Mouse (Mus musculus) liver, embryonic 14.5 days (tissue): ENCODE measurements around the gene Gucd1. TPM values are rescaled to one million over a fixed set of nuclear protein-coding genes. Genes with fewer than 3 reads are reported as not detected.

Experiments
- ATAC-seq: fragments of 200-750 bp; cut with Nextera tagmentation; 2 replicates; pipeline ENCODE4 v1.8.0; 2017; ENCODE audit warnings: moderate number of reproducible peaks, mild to moderate bottlenecking, moderate library complexity; ENCODE audit not compliant: insufficient read depth
- DNase-seq, 3 experiments: peaks; one replicate each; pipeline ENCODE4 v3.0.0-alpha.2; 2012 to 2013; ENCODE audit warnings: low read depth in 3 of 3, low spot score in 3 of 3
- H3K27ac ChIP-seq: fragments of 300-500 bp; sonication (generic); 2 replicates; pipeline ENCODE4 v1.5.1; 2014; ENCODE audit warnings: moderate library complexity, mild to moderate bottlenecking, control low read depth, inconsistent platforms
- H3K27me3 ChIP-seq: fragments of 300-500 bp; sonication (generic); 2 replicates; pipeline ENCODE4 v1.6.1; 2014; ENCODE audit warnings: mild to moderate bottlenecking, low read length, moderate library complexity; ENCODE audit not compliant: control insufficient read depth, insufficient read depth
- H3K36me3 ChIP-seq: fragments of 300-500 bp; sonication (generic); replicated peaks from 2 replicates; pipeline ENCODE4 v1.6.1; 2014; ENCODE audit warnings: low read depth; ENCODE audit not compliant: control insufficient read depth, insufficient read depth
- H3K4me1 ChIP-seq, 2 experiments: fragments of 200-500 bp in 1 of 2; fragments of 300-500 bp in 1 of 2; sonication (generic) in 1 of 2; replicated peaks; 2 replicates each; pipeline ENCODE4 v1.6.1; 2012 to 2014; ENCODE audit warnings: antibody characterized with exemption in 1 of 2, inconsistent platforms in 1 of 2, low read length in 1 of 2; ENCODE audit not compliant: control insufficient read depth in 2 of 2, insufficient read depth in 2 of 2
- H3K4me2 ChIP-seq: fragments of 300-500 bp; sonication (generic); 2 replicates; pipeline ENCODE4 v1.6.1; 2014; ENCODE audit warnings: low read depth, mild to moderate bottlenecking, control low read depth, moderate library complexity
- H3K4me3 ChIP-seq, 2 experiments: fragments of 200-500 bp in 1 of 2; fragments of 300-500 bp in 1 of 2; sonication (generic) in 1 of 2; 2 replicates each; pipeline ENCODE4 v1.5.1; 2012 to 2014; ENCODE audit warnings: low read depth in 2 of 2, low read length in 2 of 2, mild to moderate bottlenecking in 2 of 2, control low read depth in 1 of 2, inconsistent platforms in 1 of 2, moderate library complexity in 1 of 2; ENCODE audit not compliant: insufficient read depth in 1 of 2
- H3K9ac ChIP-seq: fragments of 300-500 bp; sonication (generic); replicated peaks from 2 replicates; pipeline ENCODE4 v1.6.1; 2014; ENCODE audit warnings: mild to moderate bottlenecking, control low read depth, moderate library complexity
- H3K9me3 ChIP-seq: fragments of 300-500 bp; sonication (generic); 2 replicates; pipeline ENCODE4 v1.6.1; 2016; ENCODE audit warnings: low read length, mixed read lengths; ENCODE audit not compliant: control insufficient read depth
- CTCF ChIP-seq: IDR thresholded peaks from 2 replicates; pipeline ENCODE4 v1.5.1; 2016; ENCODE audit warnings: antibody characterized with exemption, low read depth, control low read depth
- EP300 ChIP-seq: IDR thresholded peaks from 2 replicates; pipeline ENCODE4 v1.6.1; 2016; ENCODE audit warnings: antibody characterized with exemption, low read depth
- WGBS: fragments of 180-500 bp; shearing (Covaris S2); extraction: QIAGEN DNeasy Blood & Tissue Kit; methylation state at CpG from one replicate; pipeline ENCODE4 v1.1.7; 2014; ENCODE audit not compliant: insufficient replicate concordance; 5-methylcytosine and 5-hydroxymethylcytosine counted together
- polyA plus RNA-seq, 2 experiments: library from polyadenylated mRNA; depleted of rRNA in 1 of 2; stranded (reverse) in 1 of 2; unstranded in 1 of 2; fragments of >200 nt; fragmentation: Nextera tagmentation in 1 of 2; extraction: Ambion mirVana in 1 of 2; gene quantifications; 2 replicates each; pipeline versions ENCODE4 v1.2.1 to v1.2.3; 2012 to 2014

Gene Gucd1
- polyA plus RNA-seq, 2 experiments, result 37.3 to 58.5 TPM

- Histone ChIP-seq H3K27me3 (no peaks in the 10 kb centered on the region), H3K4me3 (no peak overlapping the region), H3K4me2 (no peak overlapping the region), H3K27ac (no peak overlapping the region), H3K9ac (no peak overlapping the region), H3K4me1 (no peaks in the 10 kb centered on the region), H3K9me3 (no peaks in the 10 kb centered on the region), H3K36me3 (no peaks in the 10 kb centered on the region)
- no peak for ATAC-seq
- WGBS, result 30% methylated on average over 8 of the region's 8 CpGs
- no peak for TF ChIP-seq CTCF
- no peak for TF ChIP-seq EP300
- no peak for DNase-seq
Observed at GRCm38 (mm10) chr10:75341936-75342335, 175.8 kb downstream of the Gucd1 start.

DNA sequence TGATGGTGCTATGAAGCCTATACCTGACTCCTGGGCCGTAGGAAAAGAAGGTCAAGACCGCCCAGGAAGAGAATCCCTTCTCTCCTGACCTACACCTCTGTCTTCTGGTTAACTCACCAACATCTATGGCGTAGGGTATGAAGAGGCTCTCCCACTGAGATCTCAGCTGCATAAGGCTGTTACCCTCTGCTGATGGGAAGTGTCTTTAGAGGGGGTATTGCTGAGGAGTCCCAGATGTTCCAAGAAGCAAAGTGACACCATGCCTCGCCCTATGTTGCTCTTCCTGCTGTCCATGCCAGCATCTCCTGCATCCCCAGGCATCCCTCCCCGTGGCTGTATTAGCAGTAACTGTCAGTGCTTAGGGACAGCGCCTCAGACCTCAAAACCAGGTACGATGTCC, 178.4 kb downstream of the Gucd1 start:
- H3K4me2 ChIP-seq, result no peak overlapping the region
- no peaks in the 10 kb centered on the region for H3K9me3 ChIP-seq
- TF ChIP-seq EP300 (no peak), CTCF (no peak)
- ATAC-seq, result no peak
- H3K27me3 ChIP-seq, result no peaks in the 10 kb centered on the region
- H3K9ac ChIP-seq, result no peak overlapping the region
- H3K36me3 ChIP-seq, result no peaks in the 10 kb centered on the region
- no peak for DNase-seq
- no peaks in the 10 kb centered on the region for H3K4me1 ChIP-seq
- 53% methylated on average over 7 of the region's 7 CpGs for whole genome bisulfite sequencing
- H3K27ac ChIP-seq, result no peak overlapping the region
- H3K4me3 ChIP-seq, result no peak overlapping the region

- no peak for ATAC-seq
- Histone ChIP-seq H3K9me3 (no peaks in the 10 kb centered on the region), H3K4me3 (no peak overlapping the region), H3K4me1 (no peaks in the 10 kb centered on the region), H3K9ac (no peak overlapping the region), H3K36me3 (no peaks in the 10 kb centered on the region), H3K27ac (no peak overlapping the region), H3K27me3 (no peaks in the 10 kb centered on the region), H3K4me2 (no peak overlapping the region)
- 13% methylated on average over 5 of the region's 5 CpGs for WGBS
- no peak for TF ChIP-seq CTCF
- no peak for TF ChIP-seq EP300
- DNase-seq, result no peak
Observed at GRCm38 (mm10) chr10:75338852-75339251, 178.9 kb downstream of the Gucd1 start.

DNA sequence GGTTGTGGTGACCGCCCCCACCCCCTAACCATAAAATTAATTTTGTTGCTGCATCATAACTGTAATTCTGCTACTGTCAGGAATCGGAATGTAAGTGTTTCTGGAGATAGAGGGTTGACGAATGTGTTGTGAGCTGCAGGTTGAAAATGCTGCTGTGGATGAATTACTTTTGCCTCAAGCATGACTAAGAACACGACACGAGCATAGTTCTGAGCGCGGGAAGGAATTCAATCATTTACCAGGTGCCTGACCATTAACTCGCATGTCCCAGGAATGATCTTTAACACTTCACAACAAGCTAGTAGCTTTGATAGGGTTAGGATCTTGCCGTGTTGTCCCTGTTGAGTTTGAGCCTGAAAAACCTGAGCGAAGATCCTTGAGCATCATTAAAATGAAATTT, 180.5 kb downstream of the Gucd1 start:
- TF ChIP-seq EP300, result no peak
- TF ChIP-seq CTCF, result no peak
- Histone ChIP-seq H3K4me3 (no peak overlapping the region), H3K9me3 (no peaks in the 10 kb centered on the region), H3K9ac (no peak overlapping the region), H3K36me3 (no peaks in the 10 kb centered on the region), H3K4me1 (no peaks in the 10 kb centered on the region), H3K27me3 (no peaks in the 10 kb centered on the region), H3K4me2 (no peak overlapping the region), H3K27ac (no peak overlapping the region)
- DNase-seq (no peak), ATAC-seq (no peak)
- WGBS, result 71% methylated on average over 10 of the region's 10 CpGs

DNA sequence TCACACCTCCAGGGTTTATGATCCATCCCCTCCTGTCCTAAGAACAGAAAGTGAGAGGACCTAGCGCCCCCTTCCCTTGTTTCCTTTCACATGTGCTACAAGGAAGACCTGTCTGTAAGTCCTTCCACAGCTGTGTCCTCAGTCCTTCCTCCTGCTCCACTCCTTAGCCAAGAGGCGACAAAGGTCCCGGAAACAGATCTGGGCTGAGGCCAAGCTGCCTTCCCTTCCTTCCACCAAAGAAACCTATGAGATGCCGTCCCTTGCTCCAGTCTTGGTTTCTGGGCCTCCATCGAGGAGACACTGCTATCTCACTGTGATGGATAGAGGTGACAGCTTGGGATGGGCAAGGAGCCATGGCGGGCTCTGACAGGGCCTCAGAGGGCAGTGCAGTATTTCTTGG, 182.7 kb downstream of the Gucd1 start:
- Histone ChIP-seq H3K27ac (no peak overlapping the region), H3K4me1 (no peaks in the 10 kb centered on the region), H3K4me3 (no peak overlapping the region), H3K27me3 (no peaks in the 10 kb centered on the region), H3K36me3 (no peaks in the 10 kb centered on the region), H3K4me2 (no peak overlapping the region), H3K9ac (no peak overlapping the region), H3K9me3 (no peaks in the 10 kb centered on the region)
- TF ChIP-seq CTCF (no peak), EP300 (no peak)
- ATAC-seq, result no peak
- DNase-seq, result no peak
- WGBS, result 74% methylated on average over 6 of the region's 6 CpGs
